Mouse (Mus musculus): ENCODE results near the gene Tma16.
A peak's percentile ranks its signal among the peaks of the same experiment; 100 is the strongest.

GRCm38 (mm10) chr8:66495726-66496125 lies 9.4 kb upstream of the Tma16 start:
- peak; percentile 75 for TF ChIP-seq CTCF (IDR thresholded peaks at IDR 0.05; ENCODE audit: borderline replicate concordance, control insufficient read depth, extremely low read depth, insufficient read depth, low read length, poor library complexity)
- no peak for TF ChIP-seq POLR2A (IDR thresholded peaks at IDR 0.05; ENCODE audit: control insufficient read depth, extremely low read depth, insufficient read depth, low read length, poor library complexity)
